Mouse (Mus musculus): ENCODE data around the gene Trip11.

The Trip11 gene

GRCm38 (mm10) chr12:101897113-101897512 is 16.0 kb downstream of the Trip11 start:
- no peak for DNase-seq (ENCODE audit: low spot score in 2 of 2)

GRCm38 (mm10) chr12:101893296-101893695 is 19.8 kb downstream of the Trip11 start:
- DNase-seq (ENCODE audit: low spot score in 2 of 2): no peak

GRCm38 (mm10) chr12:101892832-101893231 is 20.2 kb downstream of the Trip11 start:
- no peak for DNase-seq (ENCODE audit: low spot score in 2 of 2)

- DNase-seq (ENCODE audit: low spot score in 2 of 2): no peak
These were observed 22.0 kb downstream of the Trip11 start for GRCm38 (mm10) chr12:101891066-101891465.

- DNase-seq (ENCODE audit: low spot score in 2 of 2): no peak
These were observed 23.7 kb downstream of the Trip11 start for GRCm38 (mm10) chr12:101889351-101889750.

- DNase-seq (ENCODE audit: low spot score in 2 of 2): no peak
These were observed 24.8 kb downstream of the Trip11 start for GRCm38 (mm10) chr12:101888312-101888711.

- DNase-seq (ENCODE audit: low spot score in 2 of 2): no peak
These were observed 28.1 kb downstream of the Trip11 start for GRCm38 (mm10) chr12:101884926-101885325.

GRCm38 (mm10) chr12:101876374-101876773 is 36.7 kb downstream of the Trip11 start:
- DNase-seq (ENCODE audit: low spot score in 2 of 2): no peak

GRCm38 (mm10) chr12:101875107-101875506 is 38.0 kb downstream of the Trip11 start:
- no peak for DNase-seq (ENCODE audit: low spot score in 2 of 2)

GRCm38 (mm10) chr12:101862286-101862964 is 50.6 kb downstream of the Trip11 start:
- no peak for DNase-seq (ENCODE audit: low spot score in 2 of 2)

GRCm38 (mm10) chr12:101860256-101860655 is 52.8 kb downstream of the Trip11 start:
- no peak for DNase-seq (ENCODE audit: low spot score in 2 of 2)

GRCm38 (mm10) chr12:101858011-101858410 is 55.1 kb downstream of the Trip11 start:
- DNase-seq (ENCODE audit: low spot score in 2 of 2): no peak

- no peak for DNase-seq (ENCODE audit: low spot score in 2 of 2)
These were observed 58.7 kb downstream of the Trip11 start for GRCm38 (mm10) chr12:101854336-101854735.

GRCm38 (mm10) chr12:101851846-101852564 is 61.1 kb downstream of the Trip11 start:
- no peak for DNase-seq (ENCODE audit: low spot score in 2 of 2)

GRCm38 (mm10) chr12:101851314-101851713 is 61.8 kb downstream of the Trip11 start:
- no peak for DNase-seq (ENCODE audit: low spot score in 2 of 2)

GRCm38 (mm10) chr12:101836546-101837274 is 76.4 kb downstream of the Trip11 start:
- DNase-seq (ENCODE audit: low spot score in 2 of 2): no peak

- no peak for DNase-seq (ENCODE audit: low spot score in 2 of 2)
These were observed 78.4 kb downstream of the Trip11 start for GRCm38 (mm10) chr12:101834715-101835114.

- DNase-seq (ENCODE audit: low spot score in 2 of 2): no peak
These were observed 79.3 kb downstream of the Trip11 start for GRCm38 (mm10) chr12:101833776-101834175.

GRCm38 (mm10) chr12:101833115-101833506 is 80.0 kb downstream of the Trip11 start:
- no peak for DNase-seq (ENCODE audit: low spot score in 2 of 2)

GRCm38 (mm10) chr12:101832179-101833114 is 80.6 kb downstream of the Trip11 start:
- DNase-seq (ENCODE audit: low spot score in 2 of 2): no peak

- no peak for DNase-seq (ENCODE audit: low spot score in 2 of 2)
These were observed 81.8 kb downstream of the Trip11 start for GRCm38 (mm10) chr12:101831221-101831620.
